Mouse (Mus musculus) heart, embryonic 16.5 days (tissue): ENCODE results near the gene Rabep1. TPM values are rescaled to one million over a fixed set of nuclear protein-coding genes. Genes with fewer than 3 reads are reported as not detected.

Experiments used
- ATAC-seq: fragments of 200-750 bp; cut with Nextera tagmentation; replicated peaks from 2 replicates; pipeline ENCODE4 v1.8.0; 2017; ENCODE audit warnings: moderate number of reproducible peaks; ENCODE audit not compliant: insufficient read depth, low FRiP score; ENCODE audit errors: extremely low read depth
- H3K27ac ChIP-seq: fragments of 300-500 bp; sonication (generic); 2 replicates; pipeline ENCODE4 v1.5.1; 2014; ENCODE audit warnings: mild to moderate bottlenecking, low read length, control low read depth, moderate library complexity
- H3K27me3 ChIP-seq: fragments of 300-500 bp; sonication (generic); 2 replicates; pipeline ENCODE4 v1.6.1; 2014; ENCODE audit warnings: low read length, mixed read lengths; ENCODE audit not compliant: control insufficient read depth, insufficient read depth
- H3K36me3 ChIP-seq: fragments of 300-500 bp; sonication (generic); 2 replicates; pipeline ENCODE4 v1.6.1; 2014; ENCODE audit not compliant: control insufficient read depth, insufficient read depth
- H3K4me1 ChIP-seq: fragments of 300-500 bp; sonication (generic); 2 replicates; pipeline ENCODE4 v1.6.1; 2014; ENCODE audit warnings: low read length, mixed read lengths; ENCODE audit not compliant: control insufficient read depth, insufficient read depth
- H3K4me2 ChIP-seq: fragments of 300-500 bp; sonication (generic); 2 replicates; pipeline ENCODE4 v1.6.1; 2014; ENCODE audit warnings: low read depth, mild to moderate bottlenecking, control low read depth, low read length
- H3K4me3 ChIP-seq: fragments of 300-500 bp; sonication (generic); 2 replicates; pipeline ENCODE4 v1.5.1; 2014; ENCODE audit warnings: mild to moderate bottlenecking, control low read depth, low read length
- H3K9ac ChIP-seq: fragments of 300-500 bp; sonication (generic); 2 replicates; pipeline ENCODE4 v1.6.1; 2014; ENCODE audit warnings: low read length, control low read depth
- H3K9me3 ChIP-seq: fragments of 300-500 bp; sonication (generic); replicated peaks from 2 replicates; pipeline ENCODE4 v1.6.1; 2016; ENCODE audit warnings: low read length; ENCODE audit not compliant: control insufficient read depth
- WGBS: fragments of 180-500 bp; shearing (Covaris S2); extraction: QIAGEN DNeasy Blood & Tissue Kit; methylation state at CpG from one replicate; pipeline ENCODE4 v1.1.7; 2014; 5-methylcytosine and 5-hydroxymethylcytosine counted together
- polyA plus RNA-seq: library from polyadenylated mRNA; unstranded; fragments of >200 nt; fragmentation: Nextera tagmentation; extraction: Ambion mirVana; gene quantifications from 2 replicates; pipeline ENCODE4 v1.2.1, GENCODE M21; 2015

The Rabep1 gene
- polyA plus RNA-seq, 1 experiment from 2014 or later = 28.7 TPM

- Histone ChIP-seq H3K9me3 (no peaks in the 10 kb centered on the region), H3K4me3 (no peak overlapping the region), H3K27me3 (no peaks in the 10 kb centered on the region), H3K9ac (no peak overlapping the region), H3K27ac (no peak overlapping the region), H3K4me1 (no peaks in the 10 kb centered on the region), H3K4me2 (no peak overlapping the region), H3K36me3 (no peaks in the 10 kb centered on the region)
- WGBS = 35% methylated on average over 1 of the region's 1 CpGs
- no peak for ATAC-seq
Observed at GRCm38 (mm10) chr11:70809011-70809410, 35.6 kb upstream of the Rabep1 start.

- H3K36me3 ChIP-seq = no peaks in the 10 kb centered on the region
- H3K4me2 ChIP-seq = no peak overlapping the region
- no peak overlapping the region for H3K9ac ChIP-seq
- H3K27me3 ChIP-seq = no peaks in the 10 kb centered on the region
- WGBS = 80% methylated on average over 5 of the region's 5 CpGs
- ATAC-seq = no peak
- no peaks in the 10 kb centered on the region for H3K4me1 ChIP-seq
- no peaks in the 10 kb centered on the region for H3K9me3 ChIP-seq
- H3K27ac ChIP-seq = no peak overlapping the region
- H3K4me3 ChIP-seq = no peak overlapping the region
Observed at GRCm38 (mm10) chr11:70811041-70811440, 33.5 kb upstream of the Rabep1 start.

DNA sequence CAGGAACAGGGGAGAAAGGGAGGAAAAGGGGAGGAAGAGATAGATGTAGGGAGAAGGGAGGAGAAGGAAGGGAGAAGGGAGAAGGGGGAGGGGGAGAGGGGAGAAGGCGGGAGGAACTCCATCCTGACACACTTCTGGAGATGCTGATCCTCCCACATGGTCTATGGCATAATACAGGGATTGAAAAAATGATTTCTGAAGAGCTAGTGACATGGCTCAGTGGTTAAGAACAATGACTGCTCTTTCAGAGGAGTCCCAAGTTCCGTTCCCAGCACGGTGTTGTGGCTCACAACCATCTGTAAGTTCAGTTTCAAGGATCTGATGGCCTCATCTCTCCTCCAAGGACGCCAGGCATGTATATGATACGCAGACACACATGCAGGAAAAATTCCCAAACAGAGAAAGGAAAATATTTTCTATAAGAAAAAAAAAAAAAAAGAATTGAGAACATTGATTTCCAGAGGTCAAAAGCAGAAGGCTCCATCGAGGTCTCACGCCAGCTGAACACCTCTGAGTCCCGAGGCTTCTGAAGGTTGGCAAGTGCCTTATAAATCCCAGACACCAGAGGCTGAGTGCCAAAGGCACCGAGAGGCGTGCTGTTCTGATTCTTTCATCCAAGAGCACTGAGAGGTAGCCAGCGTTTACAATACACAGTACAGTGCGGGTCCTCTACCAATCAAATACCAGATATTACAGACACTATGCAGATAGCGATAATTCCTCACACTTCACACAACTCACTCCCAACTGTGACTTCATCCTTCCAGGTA, 32.9 kb upstream of the Rabep1 start:
- 61% methylated on average over 13 of the region's 13 CpGs for WGBS
- no peak overlapping the region for H3K4me3 ChIP-seq
- no peaks in the 10 kb centered on the region for H3K36me3 ChIP-seq

DNA sequence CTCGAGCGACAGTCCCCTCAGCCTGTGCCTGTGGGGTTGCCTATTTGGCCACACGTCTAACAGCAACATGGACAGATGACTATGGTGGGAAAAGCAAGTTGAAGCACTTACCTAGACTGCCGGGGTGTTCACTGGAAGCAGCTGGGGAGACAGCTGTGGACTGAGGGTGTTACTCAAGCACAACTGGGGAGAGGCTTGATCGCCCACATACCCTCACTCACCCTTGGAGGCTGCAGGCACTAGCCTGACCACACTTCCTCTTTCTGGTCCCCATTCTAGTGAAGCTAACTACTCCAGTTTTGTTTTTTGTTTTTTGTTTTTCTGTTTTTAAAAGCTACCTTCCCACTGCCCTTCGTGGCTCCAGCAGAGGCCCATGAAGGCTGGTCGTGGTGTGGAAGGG, 32.2 kb upstream of the Rabep1 start, which contains the start of gene Scimp:
TSS of gene Scimp (minus strand) at position 222 of the 400 bp plus-strand sequence.
- H3K4me3 ChIP-seq = no peak within 1 kb of the TSS
- no peaks in the 10 kb centered on the region for H3K4me1 ChIP-seq
- 66% methylated on average over 7 of the region's 7 CpGs for WGBS

More for the DNA sequence above, 32.9 kb upstream of the Rabep1 start:
- no peak overlapping the region for H3K27ac ChIP-seq
- ATAC-seq = no peak
- H3K9me3 ChIP-seq = no peaks in the 10 kb centered on the region
- H3K9ac ChIP-seq = no peak overlapping the region
- H3K27me3 ChIP-seq = no peaks in the 10 kb centered on the region
- no peak overlapping the region for H3K4me2 ChIP-seq
- no peaks in the 10 kb centered on the region for H3K4me1 ChIP-seq

DNA sequence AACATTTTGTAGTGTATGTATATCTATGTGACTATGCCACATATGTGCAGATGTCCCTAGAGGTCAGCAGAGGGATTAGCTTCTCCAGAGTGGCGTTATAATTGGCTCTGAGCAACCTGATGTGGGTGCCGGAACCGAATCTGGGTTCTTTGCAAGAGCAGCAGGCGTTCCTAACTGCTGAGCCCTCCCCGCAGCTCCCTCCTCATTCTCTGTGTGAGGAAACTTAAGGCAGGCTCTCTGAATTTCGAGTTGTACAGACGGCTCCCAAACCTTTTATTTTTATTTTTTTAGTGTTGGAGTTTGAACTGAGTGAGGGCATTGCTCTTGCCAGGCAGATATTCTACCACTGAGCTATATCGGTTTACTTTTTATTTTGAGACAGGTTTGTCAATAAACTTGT, 29.5 kb upstream of the Rabep1 start:
- no peaks in the 10 kb centered on the region for H3K9me3 ChIP-seq
- WGBS = 83% methylated on average over 8 of the region's 8 CpGs
- no peak overlapping the region for H3K9ac ChIP-seq

More for the DNA sequence above, 32.2 kb upstream of the Rabep1 start, which contains the start of gene Scimp:
- Histone ChIP-seq H3K9me3 (no peaks in the 10 kb centered on the region), H3K27ac (no peak within 1 kb of the TSS), H3K4me2 (no peak within 1 kb of the TSS), H3K27me3 (no peaks in the 10 kb centered on the region), H3K36me3 (no peaks in the 10 kb centered on the region), H3K9ac (no peak within 1 kb of the TSS)
- no peak for ATAC-seq

GRCm38 (mm10) chr11:70815498-70816078, 29.0 kb upstream of the Rabep1 start:
- Histone ChIP-seq H3K27ac (no peak overlapping the region), H3K9me3 (no peaks in the 10 kb centered on the region), H3K27me3 (no peaks in the 10 kb centered on the region), H3K4me3 (no peak overlapping the region), H3K36me3 (no peaks in the 10 kb centered on the region), H3K4me2 (no peak overlapping the region), H3K4me1 (no peaks in the 10 kb centered on the region), H3K9ac (no peak overlapping the region)
- ATAC-seq = no peak
- 24% methylated on average over 6 of the region's 6 CpGs for WGBS

More for the DNA sequence above, 29.5 kb upstream of the Rabep1 start:
- no peak for ATAC-seq
- Histone ChIP-seq H3K4me3 (no peak overlapping the region), H3K27me3 (no peaks in the 10 kb centered on the region), H3K36me3 (no peaks in the 10 kb centered on the region), H3K4me2 (no peak overlapping the region), H3K4me1 (no peaks in the 10 kb centered on the region), H3K27ac (no peak overlapping the region)

GRCm38 (mm10) chr11:70816770-70817169, 27.8 kb upstream of the Rabep1 start:
- no peak for ATAC-seq

DNA sequence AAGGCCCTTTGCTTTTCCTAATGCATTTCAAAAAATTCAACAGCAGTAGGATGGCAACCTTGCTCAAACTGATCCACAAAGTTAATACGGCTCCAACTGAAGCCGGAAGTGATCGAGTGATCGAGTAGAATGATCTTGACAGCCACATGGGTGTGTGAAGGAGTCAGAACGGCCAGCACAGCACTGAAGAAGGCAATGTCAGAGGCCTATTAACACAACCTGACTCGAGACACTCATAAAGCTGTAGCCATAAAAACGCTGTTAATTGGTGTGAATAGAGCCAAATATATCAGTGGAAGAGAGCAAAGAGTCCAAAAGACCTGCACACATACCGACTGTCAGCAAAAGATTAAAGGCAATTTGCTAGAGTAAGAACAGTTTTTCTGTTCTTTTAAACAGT, 24.5 kb upstream of the Rabep1 start:
- H3K4me1 ChIP-seq = peaks cover 7% of the 10 kb centered on the region
- no peaks in the 10 kb centered on the region for H3K27me3 ChIP-seq
- H3K9me3 ChIP-seq = no peaks in the 10 kb centered on the region
- H3K4me3 ChIP-seq = no peak overlapping the region
- no peak overlapping the region for H3K4me2 ChIP-seq
- H3K9ac ChIP-seq = no peak overlapping the region
- no peak overlapping the region for H3K27ac ChIP-seq
- 77% methylated on average over 8 of the region's 8 CpGs for WGBS
- ATAC-seq = no peak
- no peaks in the 10 kb centered on the region for H3K36me3 ChIP-seq

More at GRCm38 (mm10) chr11:70816770-70817169, 27.8 kb upstream of the Rabep1 start:
- H3K9ac ChIP-seq = no peak overlapping the region
- H3K4me2 ChIP-seq = no peak overlapping the region
- H3K4me1 ChIP-seq = no peaks in the 10 kb centered on the region
- 56% methylated on average over 4 of the region's 4 CpGs for WGBS
- H3K36me3 ChIP-seq = no peaks in the 10 kb centered on the region
- no peak overlapping the region for H3K4me3 ChIP-seq
- no peaks in the 10 kb centered on the region for H3K9me3 ChIP-seq
- H3K27me3 ChIP-seq = no peaks in the 10 kb centered on the region
- H3K27ac ChIP-seq = no peak overlapping the region
